Mouse (Mus musculus): ENCODE results near the gene Gm13272.
A peak's percentile ranks its signal among the peaks of the same experiment; 100 is the strongest.
"Not testable (repeated sequence)": the region's sequence is repeated elsewhere in the genome, so short reads cannot be mapped to it uniquely, and the experiment has no call there.

The Gm13272 gene

DNA sequence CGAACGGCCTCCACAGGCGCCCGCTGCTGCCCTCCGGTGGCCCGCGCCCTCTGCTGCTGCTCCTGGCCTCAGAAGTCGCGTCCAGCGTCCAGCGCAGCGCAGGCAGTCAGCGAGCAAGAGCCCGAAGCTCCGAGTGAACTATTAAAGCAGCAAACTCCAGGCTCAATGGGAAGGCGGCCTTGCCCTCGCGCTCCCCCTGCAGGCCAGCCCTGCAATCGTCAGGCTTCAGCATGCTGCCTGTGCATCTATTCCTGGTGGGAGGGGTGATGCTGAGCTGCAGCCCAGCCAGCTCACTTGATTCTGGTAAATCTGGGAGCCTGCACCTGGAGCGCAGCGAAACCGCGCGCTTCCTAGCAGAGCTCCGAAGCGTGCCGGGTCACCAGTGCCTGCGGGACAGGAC is 8.8 kb downstream of the Gm13272 start, which contains the start of gene Gm13277:
TSS of gene Gm13277 (plus strand) at position 231 of the 400 bp plus-strand sequence.
- DNase-seq, result peak; percentile 77

DNA sequence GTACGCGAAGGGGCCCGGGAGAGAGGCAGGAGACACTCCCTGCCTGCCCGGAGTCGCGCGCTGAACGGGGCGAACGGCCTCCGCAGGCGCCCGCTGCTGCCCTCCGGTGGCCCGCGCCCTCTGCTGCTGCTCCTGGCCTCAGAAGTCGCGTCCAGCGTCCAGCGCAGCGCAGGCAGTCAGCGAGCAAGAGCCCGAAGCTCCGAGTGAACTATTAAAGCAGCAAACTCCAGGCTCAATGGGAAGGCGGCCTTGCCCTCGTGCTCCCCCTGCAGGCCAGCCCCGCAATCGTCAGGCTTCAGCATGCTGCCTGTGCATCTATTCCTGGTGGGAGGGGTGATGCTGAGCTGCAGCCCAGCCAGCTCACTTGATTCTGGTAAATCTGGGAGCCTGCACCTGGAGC is 11.6 kb downstream of the Gm13272 start, which contains the start of gene Gm13278:
TSS of gene Gm13278 (plus strand) at position 301 of the 400 bp plus-strand sequence.
- not testable (repeated sequence) for DNase-seq

DNA sequence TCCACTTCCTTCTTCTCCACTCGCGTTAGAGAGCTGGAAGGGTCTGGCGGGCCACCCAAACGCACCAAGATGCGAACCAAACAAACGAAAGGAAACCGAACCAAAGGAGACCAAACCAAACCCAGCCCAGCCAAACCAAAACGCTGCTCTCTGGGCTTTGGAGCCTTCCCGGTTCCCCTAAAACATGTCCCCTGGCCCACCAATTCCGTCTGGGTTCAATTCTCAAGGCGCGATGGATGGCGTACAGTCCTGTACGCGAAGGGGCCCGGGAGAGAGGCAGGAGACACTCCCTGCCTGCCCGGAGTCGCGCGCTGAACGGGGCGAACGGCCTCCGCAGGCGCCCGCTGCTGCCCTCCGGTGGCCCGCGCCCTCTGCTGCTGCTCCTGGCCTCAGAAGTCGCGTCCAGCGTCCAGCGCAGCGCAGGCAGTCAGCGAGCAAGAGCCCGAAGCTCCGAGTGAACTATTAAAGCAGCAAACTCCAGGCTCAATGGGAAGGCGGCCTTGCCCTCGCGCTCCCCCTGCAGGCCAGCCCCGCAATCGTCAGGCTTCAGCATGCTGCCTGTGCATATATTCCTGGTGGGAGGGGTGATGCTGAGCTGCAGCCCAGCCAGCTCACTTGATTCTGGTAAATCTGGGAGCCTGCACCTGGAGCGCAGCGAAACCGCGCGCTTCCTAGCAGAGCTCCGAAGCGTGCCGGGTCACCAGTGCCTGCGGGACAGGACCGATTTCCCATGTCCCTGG is 14.5 kb downstream of the Gm13272 start, which contains the start of gene Gm13275:
TSS of gene Gm13275 (plus strand) at position 552 of the 740 bp plus-strand sequence.
- peak; percentile 14 to 46 for DNase-seq

DNA sequence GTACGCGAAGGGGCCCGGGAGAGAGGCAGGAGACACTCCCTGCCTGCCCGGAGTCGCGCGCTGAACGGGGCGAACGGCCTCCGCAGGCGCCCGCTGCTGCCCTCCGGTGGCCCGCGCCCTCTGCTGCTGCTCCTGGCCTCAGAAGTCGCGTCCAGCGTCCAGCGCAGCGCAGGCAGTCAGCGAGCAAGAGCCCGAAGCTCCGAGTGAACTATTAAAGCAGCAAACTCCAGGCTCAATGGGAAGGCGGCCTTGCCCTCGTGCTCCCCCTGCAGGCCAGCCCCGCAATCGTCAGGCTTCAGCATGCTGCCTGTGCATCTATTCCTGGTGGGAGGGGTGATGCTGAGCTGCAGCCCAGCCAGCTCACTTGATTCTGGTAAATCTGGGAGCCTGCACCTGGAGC is 17.4 kb downstream of the Gm13272 start, which contains the start of gene Gm13279:
TSS of gene Gm13279 (plus strand) at position 301 of the 400 bp plus-strand sequence.
- not testable (repeated sequence) for DNase-seq

DNA sequence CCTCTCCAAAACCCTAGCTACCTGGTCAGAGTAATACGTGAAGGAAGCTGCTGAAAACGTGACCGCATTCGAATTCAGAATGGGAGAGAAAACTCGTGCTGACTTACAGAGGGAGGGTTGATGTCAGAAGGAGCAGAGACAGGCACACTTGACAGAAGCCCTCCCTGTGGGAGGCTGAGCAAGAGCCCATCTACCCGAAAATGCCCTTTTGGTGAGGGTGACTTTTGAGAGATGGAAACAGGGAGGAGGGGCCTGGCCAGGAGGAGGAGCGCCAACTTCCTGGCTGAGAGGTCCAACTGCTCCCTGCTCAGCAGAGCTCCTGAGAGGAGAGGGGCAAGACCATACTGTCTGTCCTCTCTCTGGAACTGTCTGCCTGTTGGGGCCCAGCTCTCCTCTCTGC is 19.7 kb downstream of the Gm13272 start, which contains the start of gene Gm13285:
TSS of gene Gm13285 (plus strand) at position 301 of the 400 bp plus-strand sequence.
- DNase-seq, result not testable (repeated sequence)

DNA sequence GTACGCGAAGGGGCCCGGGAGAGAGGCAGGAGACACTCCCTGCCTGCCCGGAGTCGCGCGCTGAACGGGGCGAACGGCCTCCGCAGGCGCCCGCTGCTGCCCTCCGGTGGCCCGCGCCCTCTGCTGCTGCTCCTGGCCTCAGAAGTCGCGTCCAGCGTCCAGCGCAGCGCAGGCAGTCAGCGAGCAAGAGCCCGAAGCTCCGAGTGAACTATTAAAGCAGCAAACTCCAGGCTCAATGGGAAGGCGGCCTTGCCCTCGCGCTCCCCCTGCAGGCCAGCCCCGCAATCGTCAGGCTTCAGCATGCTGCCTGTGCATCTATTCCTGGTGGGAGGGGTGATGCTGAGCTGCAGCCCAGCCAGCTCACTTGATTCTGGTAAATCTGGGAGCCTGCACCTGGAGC is 23.3 kb downstream of the Gm13272 start, which contains the start of gene Gm13287:
TSS of gene Gm13287 (plus strand) at position 301 of the 400 bp plus-strand sequence.
- not testable (repeated sequence) for DNase-seq

DNA sequence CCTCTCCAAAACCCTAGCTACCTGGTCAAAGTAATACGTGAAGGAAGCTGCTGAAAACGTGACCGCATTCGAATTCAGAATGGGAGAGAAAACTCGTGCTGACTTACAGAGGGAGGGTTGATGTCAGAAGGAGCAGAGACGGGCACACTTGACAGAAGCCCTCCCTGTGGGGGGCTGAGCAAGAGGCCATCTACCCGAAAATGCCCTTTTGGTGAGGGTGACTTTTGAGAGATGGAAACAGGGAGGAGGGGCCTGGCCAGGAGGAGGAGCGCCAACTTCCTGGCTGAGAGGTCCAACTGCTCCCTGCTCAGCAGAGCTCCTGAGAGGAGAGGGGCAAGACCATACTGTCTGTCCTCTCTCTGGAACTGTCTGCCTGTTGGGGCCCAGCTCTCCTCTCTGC is 25.6 kb downstream of the Gm13272 start, which contains the start of gene Gm13288:
TSS of gene Gm13288 (plus strand) at position 301 of the 400 bp plus-strand sequence.
- not testable (repeated sequence) for DNase-seq

DNA sequence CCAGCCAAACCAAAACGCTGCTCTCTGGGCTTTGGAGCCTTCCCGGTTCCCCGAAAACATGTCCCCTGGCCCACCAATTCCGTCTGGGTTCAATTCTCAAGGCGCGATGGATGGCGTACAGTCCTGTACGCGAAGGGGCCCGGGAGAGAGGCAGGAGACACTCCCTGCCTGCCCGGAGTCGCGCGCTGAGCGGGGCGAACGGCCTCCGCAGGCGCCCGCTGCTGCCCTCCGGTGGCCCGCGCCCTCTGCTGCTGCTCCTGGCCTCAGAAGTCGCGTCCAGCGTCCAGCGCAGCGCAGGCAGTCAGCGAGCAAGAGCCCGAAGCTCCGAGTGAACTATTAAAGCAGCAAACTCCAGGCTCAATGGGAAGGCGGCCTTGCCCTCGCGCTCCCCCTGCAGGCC is 26.1 kb downstream of the Gm13272 start:
- DNase-seq, result peak; percentile 32 to 53

DNA sequence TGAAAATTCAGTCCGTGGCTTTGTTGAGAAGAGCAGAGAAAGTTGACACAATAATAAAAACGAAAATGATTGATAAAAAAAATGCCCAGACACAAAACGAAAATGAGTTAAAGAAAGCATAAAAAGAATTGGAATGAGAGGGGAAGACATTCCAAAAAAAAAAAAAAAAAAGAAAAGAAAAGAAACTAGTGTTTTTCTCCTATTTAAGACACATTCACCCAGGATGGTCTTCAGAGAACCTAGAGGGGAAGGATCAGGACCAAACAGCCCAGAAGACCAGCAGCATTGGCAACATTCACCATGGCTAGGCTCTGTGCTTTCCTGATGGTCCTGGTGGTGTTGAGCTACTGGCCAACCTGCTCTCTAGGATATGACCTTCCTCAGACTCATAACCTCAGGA is 36.3 kb downstream of the Gm13272 start, which contains the start of gene Ifna7:
TSS of gene Ifna7 (plus strand) at position 301 of the 400 bp plus-strand sequence.
- no peak for DNase-seq

DNA sequence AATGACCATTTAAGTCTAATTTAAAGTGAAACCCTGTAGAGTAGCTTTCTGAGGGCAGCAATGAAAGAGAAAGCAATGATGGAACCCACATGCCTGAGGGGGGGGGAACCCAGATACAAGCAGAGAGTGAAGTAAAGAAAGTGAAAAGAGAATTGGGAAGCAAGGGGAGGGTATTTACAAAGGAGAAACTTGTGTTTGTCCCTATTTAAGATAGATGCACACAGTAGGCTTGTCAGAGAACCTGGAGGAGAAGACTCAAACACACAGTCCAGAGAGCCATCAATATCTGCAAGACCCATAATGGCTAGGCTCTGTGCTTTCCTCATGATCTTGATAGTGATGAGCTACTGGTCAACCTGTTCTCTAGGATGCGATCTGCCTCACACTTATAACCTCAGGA is 40.0 kb downstream of the Gm13272 start, which contains the start of gene Ifna11:
TSS of gene Ifna11 (plus strand) at position 301 of the 400 bp plus-strand sequence.
- no peak for DNase-seq

DNA sequence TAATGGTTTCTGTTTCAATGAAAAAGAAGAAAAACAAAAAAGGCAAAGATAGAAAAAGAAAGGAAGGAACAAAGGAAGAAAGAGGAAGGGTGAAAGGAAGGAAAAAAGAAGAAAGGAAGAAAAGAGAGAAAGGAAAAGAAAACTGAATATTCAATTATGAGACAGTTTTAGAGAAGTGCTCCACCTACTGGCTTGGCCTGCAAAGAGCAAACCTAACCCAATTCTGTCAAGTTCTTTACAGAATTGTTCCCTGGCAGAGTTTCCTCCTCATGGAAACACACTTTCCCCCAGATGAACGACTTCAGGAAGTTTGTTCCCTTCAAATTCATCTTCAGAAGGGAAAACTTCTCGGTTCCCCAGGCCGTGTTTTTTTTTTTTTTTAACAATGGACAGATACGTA is 43.3 kb downstream of the Gm13272 start:
- peak in 1 of 2 experiments; percentile 50 for DNase-seq

DNA sequence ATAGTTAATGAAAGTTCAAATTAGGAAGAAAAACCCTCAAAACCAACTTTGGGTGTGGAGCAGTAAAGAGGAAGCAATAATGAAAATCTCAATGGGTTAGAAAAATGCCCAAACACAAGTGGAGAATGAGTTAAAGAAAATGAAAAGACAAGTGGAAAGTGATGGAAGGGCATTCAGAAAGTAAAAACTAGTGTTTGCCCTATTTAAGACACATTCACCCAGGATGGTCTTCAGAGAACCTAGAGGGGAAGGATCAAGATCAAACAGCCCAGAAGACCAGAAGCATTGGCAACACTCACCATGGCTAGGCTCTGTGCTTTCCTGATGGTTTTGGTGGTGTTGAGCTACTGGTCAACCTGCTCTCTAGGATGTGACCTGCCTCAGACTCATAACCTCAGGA is 47.5 kb downstream of the Gm13272 start, which contains the start of gene Ifna6:
TSS of gene Ifna6 (plus strand) at position 301 of the 400 bp plus-strand sequence.
- not testable (repeated sequence) for DNase-seq

Data from kidney, postnatal 36 days (tissue).